ENCODE assay signal across 8 mouse cellular contexts in the genomic region with DNA sequence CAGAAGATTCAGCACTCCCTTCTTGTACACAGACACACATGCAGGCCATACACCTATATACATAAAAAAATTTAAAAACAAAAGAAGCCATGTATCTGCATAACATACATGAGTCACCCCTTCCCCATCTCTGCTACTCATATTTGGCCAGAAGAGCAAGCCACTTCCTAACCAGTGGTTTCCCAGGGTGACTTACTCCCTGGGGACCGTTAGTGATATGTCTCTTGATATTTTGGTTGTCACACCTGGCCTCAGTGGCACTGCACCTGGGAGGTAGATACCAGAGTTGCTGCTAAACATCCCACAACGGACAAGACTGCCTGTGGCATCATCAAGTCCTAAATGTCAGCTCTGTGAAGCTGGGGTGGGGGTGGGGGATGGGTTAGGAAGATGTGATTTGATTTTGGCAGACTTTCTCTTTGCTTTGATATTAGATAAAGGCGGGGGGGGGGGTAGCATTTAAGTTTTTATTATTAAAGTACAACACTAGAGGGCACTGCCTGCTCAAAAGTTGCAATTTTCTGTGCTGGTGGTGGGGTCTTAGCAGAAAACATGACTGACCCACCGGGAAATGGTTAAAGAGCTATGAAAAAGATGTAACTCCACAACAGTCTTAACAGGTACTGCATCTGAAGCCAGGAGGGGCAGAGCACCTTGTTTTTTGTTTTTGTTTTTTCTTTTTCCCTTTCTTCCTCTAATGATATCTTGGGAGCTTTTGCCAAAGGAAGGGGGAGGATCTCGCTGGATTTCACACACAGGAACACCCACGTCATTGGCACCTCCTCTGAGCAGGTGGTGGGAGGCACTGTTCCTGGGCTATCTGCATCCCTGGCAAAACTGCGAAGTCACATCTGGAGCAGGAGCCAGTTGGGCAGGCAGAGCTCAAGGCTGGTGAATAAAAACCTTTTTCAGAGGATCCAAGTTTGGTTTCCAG. TPM values are rescaled to one million over a fixed set of nuclear protein-coding genes. Genes with fewer than 3 reads are reported as not detected.
DNase-seq lines count a peak whose midpoint lies in the region; ATAC-seq lines count a peak whose summit lies in the region.

No protein-coding gene starts in this region.

- peak overlapping the region; percentile 28 for H3K4me3 ChIP-seq in hindbrain, embryonic 16.5 days (ENCODE audit: low read length)
- peak overlapping the region; percentile 20; the same call in 1 of the 2 replicates for H3K4me3 ChIP-seq in midbrain, embryonic 10.5 days

- no peaks in the 10 kb centered on the region for H3K9me3 ChIP-seq in hindbrain, embryonic 16.5 days (ENCODE audit: control insufficient read depth, low read length)
- H3K9me3 ChIP-seq in midbrain, embryonic 10.5 days (replicated peaks) = no peaks in the 10 kb centered on the region

- DNase-seq in left cerebral cortex, adult 18-20 months (ENCODE audit: low spot score in 2 of 2) = peak; percentile 64 to 73
- DNase-seq in left cerebral cortex, postnatal 10 days (ENCODE audit: extremely low spot score in 1 of 2, low spot score in 2 of 2) = no peak
- peak; percentile 66 for DNase-seq in Muller cell, postnatal 12 days (ENCODE audit: inconsistent ontology term)
- peak; percentile 75 for DNase-seq in embryo, embryonic 11 days
- no peak for DNase-seq in midbrain, embryonic 10.5 days (ENCODE audit: low spot score)
- DNase-seq in thymus, postnatal 36 days = peak; percentile 41 to 53
- DNase-seq in gastrocnemius, postnatal 4 days (ENCODE audit: low spot score in 2 of 2) = no peak

- intact Hi-C loops in left cerebral cortex, postnatal 10 days (cut with DNase I) = loop anchor here (2.0 to 10.0 kb wide), 2 partner anchors 87 to 259 kb away; a partner anchor contains a TSS

- H3K27me3 ChIP-seq in hindbrain, embryonic 16.5 days (replicated peaks; ENCODE audit: control insufficient read depth, insufficient read depth, low read length) = no peaks in the 10 kb centered on the region
- no peaks in the 10 kb centered on the region for H3K27me3 ChIP-seq in midbrain, embryonic 10.5 days (ENCODE audit: low read depth, poor library complexity, severe bottlenecking)

- H3K4me2 ChIP-seq in hindbrain, embryonic 16.5 days (ENCODE audit: low read length) = peak overlapping the region; percentile 59

- no peak overlapping the region for H3K27ac ChIP-seq in hindbrain, embryonic 16.5 days (ENCODE audit: low read depth, low read length)
- no peak overlapping the region for H3K27ac ChIP-seq in midbrain, embryonic 10.5 days (replicated peaks)

- no peaks in the 10 kb centered on the region for H3K36me3 ChIP-seq in hindbrain, embryonic 16.5 days (ENCODE audit: control insufficient read depth, insufficient read depth, low read length)
- H3K36me3 ChIP-seq in midbrain, embryonic 10.5 days = no peaks in the 10 kb centered on the region

- H3K9ac ChIP-seq in hindbrain, embryonic 16.5 days (ENCODE audit: low read depth, low read length) = peak overlapping the region; percentile 46; the same call in 1 of the 2 replicates

- peaks cover 3% of the 10 kb centered on the region for H3K4me1 ChIP-seq in hindbrain, embryonic 16.5 days (ENCODE audit: control insufficient read depth, insufficient read depth, low read depth, low read length)
- peaks cover 18% of the 10 kb centered on the region for H3K4me1 ChIP-seq in midbrain, embryonic 10.5 days

- 6% methylated on average over 7 of the region's 7 CpGs for WGBS in hindbrain, embryonic 16.5 days
- 19% methylated on average over 7 of the region's 7 CpGs for WGBS in midbrain, embryonic 10.5 days

- ATAC-seq in hindbrain, embryonic 16.5 days = peak; percentile 78; the same call in 1 of the 2 replicates

RNA-seq across cellular contexts. Expression of a gene that starts 30.0 kb away (rescaled TPM):
- total RNA-seq in left cerebral cortex, adult 18-20 months (2021) = 10 to 100 TPM; 73.6 to 81.9 TPM
- 10 to 100 TPM; 56.2 to 56.3 TPM for total RNA-seq in left cerebral cortex, postnatal 10 days (2021)
- polyA plus RNA-seq in hindbrain, embryonic 16.5 days (2015; fragmentation: Nextera tagmentation; extraction: Ambion mirVana) = 27.7 and 41.3 TPM in 2 replicates
- 66.8 and 69.0 TPM in 2 replicates for polyA plus RNA-seq in midbrain, embryonic 10.5 days (2016; fragmentation: Nextera tagmentation; extraction: Ambion mirVana)
- total RNA-seq in gastrocnemius, postnatal 4 days (2021) = 10 to 100 TPM; 94.2 to 97.4 TPM

RNA-seq across cellular contexts. Expression of a gene that starts 36.7 kb away (rescaled TPM):
- 100 to 1,000 TPM in 1 of 2 experiments, 10 to 100 TPM in 1; 95.1 to 109 TPM for total RNA-seq in left cerebral cortex, adult 18-20 months (2021)
- total RNA-seq in left cerebral cortex, postnatal 10 days (2021) = 100 to 1,000 TPM; 104 to 106 TPM
- polyA plus RNA-seq in hindbrain, embryonic 16.5 days (2015; fragmentation: Nextera tagmentation; extraction: Ambion mirVana) = 110 and 118 TPM in 2 replicates
- 366 and 378 TPM in 2 replicates for polyA plus RNA-seq in midbrain, embryonic 10.5 days (2016; fragmentation: Nextera tagmentation; extraction: Ambion mirVana)
- 100 to 1,000 TPM; 125 to 126 TPM for total RNA-seq in gastrocnemius, postnatal 4 days (2021)

Comparison
In these comparisons a context has a peak if more than half of its experiments do, and no peak if none do; other contexts are left out.
1. DNase-seq: peak in left cerebral cortex, adult 18-20 months (2 of 2), Muller cell, postnatal 12 days (single experiment), embryo, embryonic 11 days (single experiment) and thymus, postnatal 36 days (2 of 2); none in left cerebral cortex, postnatal 10 days (0 of 2), midbrain, embryonic 10.5 days (single experiment) and gastrocnemius, postnatal 4 days (0 of 2).